Mouse (Mus musculus): ENCODE measurements around the gene Olfr854.

Olfr854 gene

DNA sequence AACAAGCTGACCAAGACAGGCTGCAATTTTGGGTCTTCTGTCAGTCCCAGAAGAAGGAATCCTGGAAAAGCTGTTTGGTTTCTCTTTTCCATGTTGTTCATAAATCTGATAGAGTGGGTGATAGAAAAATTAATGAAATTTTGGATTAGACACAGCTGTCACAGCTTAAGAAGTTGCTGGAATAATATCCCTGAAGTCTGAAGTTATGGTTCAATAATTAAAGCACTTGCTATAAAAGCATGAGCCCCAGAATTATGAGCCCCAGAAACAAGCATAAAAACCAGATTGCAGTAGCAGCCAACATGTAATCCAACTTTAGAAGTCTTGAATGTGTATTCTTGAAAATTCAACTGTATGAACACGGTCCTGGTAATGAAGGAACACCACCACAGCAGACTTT, at the start of gene Olfr854:
Gene Olfr854, minus strand, starts transcription at position 101 of the 400 bp plus-strand sequence.
- no peak for DNase-seq

DNA sequence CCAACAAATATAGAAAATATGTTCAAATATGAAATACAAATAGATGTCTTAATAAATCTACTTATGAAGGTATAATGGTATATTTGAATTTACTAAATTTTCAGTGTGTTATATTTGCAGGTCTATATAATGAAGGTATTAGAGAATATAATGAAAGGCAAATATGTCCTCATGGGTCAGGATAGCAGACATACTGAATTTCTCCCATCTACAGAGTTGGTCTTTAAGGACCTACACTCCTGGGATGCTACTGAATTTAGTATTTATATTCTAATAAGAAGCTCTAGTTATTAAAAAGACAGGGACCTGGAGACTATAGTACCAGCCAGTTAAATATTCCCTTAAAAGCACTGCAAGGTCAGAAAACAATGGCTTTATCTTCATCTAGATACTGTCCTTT, 15.1 kb upstream of the Olfr854 start, which contains the start of gene Olfr855:
Gene Olfr855, plus strand, starts transcription at position 301 of the 400 bp plus-strand sequence.
- no peak for DNase-seq

DNA sequence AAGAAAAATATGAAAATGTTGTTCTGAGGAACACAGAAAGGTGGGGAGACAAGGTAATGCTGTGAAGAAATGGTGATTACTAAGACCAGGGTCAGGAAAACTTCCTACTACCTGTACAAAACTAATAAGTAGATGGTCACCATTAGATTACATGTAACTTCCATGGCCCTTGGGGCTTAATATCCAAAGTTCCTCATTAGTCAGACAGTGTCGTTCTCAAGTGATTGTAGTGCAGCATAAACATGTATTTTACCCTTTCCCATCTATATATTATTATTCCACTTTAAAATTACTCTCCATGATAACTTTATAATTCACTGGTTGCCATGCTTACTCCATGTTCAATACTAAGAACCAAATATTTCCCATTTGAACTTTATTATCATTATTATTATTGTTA, 26.2 kb downstream of the Olfr854 start, which contains the start of gene Olfr853:
Gene Olfr853, minus strand, starts transcription at position 101 of the 400 bp plus-strand sequence.
- DNase-seq = no peak
